Mouse (Mus musculus) brain, adult 2 months (tissue): ENCODE results near the gene Depdc1b.

ENCODE experiments used
- DNase-seq: peaks from one replicate; pipeline ENCODE4 v3.0.0; 2011; ENCODE audit warnings: low read depth, low spot score

The Depdc1b gene

GRCm38 (mm10) chr13:108316487-108316903, 363 bp downstream of the Depdc1b start:
- DNase-seq, result no peak

- no peak for DNase-seq
Measured at GRCm38 (mm10) chr13:108317414-108317813, 1.3 kb downstream of the Depdc1b start.

- DNase-seq, result no peak
Measured at GRCm38 (mm10) chr13:108319028-108319427, 2.9 kb downstream of the Depdc1b start.

GRCm38 (mm10) chr13:108320216-108320615, 4.1 kb downstream of the Depdc1b start:
- DNase-seq, result no peak

GRCm38 (mm10) chr13:108322466-108322865, 6.3 kb downstream of the Depdc1b start:
- no peak for DNase-seq

- DNase-seq, result no peak
Measured at GRCm38 (mm10) chr13:108323317-108323716, 7.2 kb downstream of the Depdc1b start.

- peak; percentile 12 for DNase-seq
Measured at GRCm38 (mm10) chr13:108323866-108324829, 8.0 kb downstream of the Depdc1b start.

GRCm38 (mm10) chr13:108325871-108326270, 9.7 kb downstream of the Depdc1b start:
- no peak for DNase-seq

GRCm38 (mm10) chr13:108326351-108326750, 10.2 kb downstream of the Depdc1b start:
- no peak for DNase-seq

- DNase-seq, result no peak
Measured at GRCm38 (mm10) chr13:108327047-108327446, 10.9 kb downstream of the Depdc1b start.

GRCm38 (mm10) chr13:108328406-108329180, 12.5 kb downstream of the Depdc1b start:
- DNase-seq, result no peak

- DNase-seq, result peak; percentile 43
Measured at GRCm38 (mm10) chr13:108329693-108330092, 13.6 kb downstream of the Depdc1b start.

GRCm38 (mm10) chr13:108335257-108336003, 19.3 kb downstream of the Depdc1b start:
- no peak for DNase-seq

- DNase-seq, result no peak
Measured at GRCm38 (mm10) chr13:108336192-108336591, 20.1 kb downstream of the Depdc1b start.

GRCm38 (mm10) chr13:108337340-108337739, 21.2 kb downstream of the Depdc1b start:
- no peak for DNase-seq

GRCm38 (mm10) chr13:108338076-108338836, 22.1 kb downstream of the Depdc1b start:
- peak; percentile 37 for DNase-seq

GRCm38 (mm10) chr13:108339907-108340596, 23.9 kb downstream of the Depdc1b start:
- DNase-seq, result no peak

- DNase-seq, result peak; percentile 27
Measured at GRCm38 (mm10) chr13:108341585-108341984, 25.5 kb downstream of the Depdc1b start.

GRCm38 (mm10) chr13:108345756-108346155, 29.6 kb downstream of the Depdc1b start:
- DNase-seq, result no peak

- peak; percentile 83 for DNase-seq
Measured at GRCm38 (mm10) chr13:108347016-108347415, 30.9 kb downstream of the Depdc1b start.
